Mouse (Mus musculus): ENCODE measurements around the gene Dgkb. TPM values are rescaled to one million over a fixed set of nuclear protein-coding genes. Genes with fewer than 3 reads are reported as not detected.

Dgkb gene
- polyA plus RNA-seq, 1 experiment from 2014 or later: 0.77 TPM

DNA sequence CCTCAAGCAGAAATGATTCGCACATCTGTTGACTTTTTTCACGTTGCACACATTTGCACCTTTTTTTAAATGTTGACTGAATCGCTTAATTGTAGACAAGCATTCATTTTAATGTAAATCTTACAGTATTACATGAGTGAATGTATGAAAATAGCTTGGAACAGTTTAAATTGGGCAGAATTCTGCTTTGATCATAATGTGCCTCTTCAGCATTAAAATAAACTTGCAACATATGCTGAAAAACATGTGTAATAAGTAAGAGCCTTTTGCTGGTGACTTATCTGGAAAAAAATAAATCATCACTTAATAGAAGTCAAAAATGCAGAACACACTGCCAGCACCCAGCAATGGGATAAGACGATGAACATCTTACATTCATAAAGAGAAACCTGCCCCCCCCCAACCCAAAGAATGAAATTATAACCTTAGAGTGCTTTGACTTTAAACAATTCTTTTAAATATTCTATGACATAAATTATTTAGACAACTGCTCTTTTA is 768.9 kb downstream of the Dgkb start:
- no peak overlapping the region for H3K9ac ChIP-seq (replicated peaks; ENCODE audit: low read length)
- H3K9me3 ChIP-seq (replicated peaks; ENCODE audit: control insufficient read depth, low read length): no peaks in the 10 kb centered on the region
- 86% methylated on average over 4 of the region's 4 CpGs for WGBS
- no peak overlapping the region for H3K4me3 ChIP-seq (ENCODE audit: low read depth, low read length)
- ATAC-seq (replicated peaks; ENCODE audit: insufficient number of reproducible peaks, low FRiP score, low TSS enrichment, low read depth): no peak
- H3K4me1 ChIP-seq (ENCODE audit: control insufficient read depth, insufficient read depth, low read length): no peaks in the 10 kb centered on the region
- H3K4me2 ChIP-seq (ENCODE audit: low read depth, low read length): no peak overlapping the region
- no peak overlapping the region for H3K27ac ChIP-seq (replicated peaks; ENCODE audit: low read depth, low read length)
- no peaks in the 10 kb centered on the region for H3K27me3 ChIP-seq (ENCODE audit: control insufficient read depth, insufficient read depth, low read length)
- no peaks in the 10 kb centered on the region for H3K36me3 ChIP-seq (replicated peaks; ENCODE audit: control insufficient read depth, insufficient read depth, low read depth, low read length)
- DNase-seq (ENCODE audit: low spot score): no peak

- no peak for ATAC-seq (replicated peaks; ENCODE audit: insufficient number of reproducible peaks, low FRiP score, low TSS enrichment, low read depth)
- Histone ChIP-seq H3K9ac (replicated peaks; ENCODE audit: low read length) (no peak overlapping the region), H3K27ac (replicated peaks; ENCODE audit: low read depth, low read length) (no peak overlapping the region), H3K36me3 (replicated peaks; ENCODE audit: control insufficient read depth, insufficient read depth, low read depth, low read length) (no peaks in the 10 kb centered on the region), H3K4me1 (ENCODE audit: control insufficient read depth, insufficient read depth, low read length) (no peaks in the 10 kb centered on the region), H3K9me3 (replicated peaks; ENCODE audit: control insufficient read depth, low read length) (no peaks in the 10 kb centered on the region), H3K27me3 (ENCODE audit: control insufficient read depth, insufficient read depth, low read length) (no peaks in the 10 kb centered on the region), H3K4me3 (ENCODE audit: low read depth, low read length) (no peak overlapping the region), H3K4me2 (ENCODE audit: low read depth, low read length) (no peak overlapping the region)
- no peak for DNase-seq (ENCODE audit: low spot score)
Observed at GRCm38 (mm10) chr12:38589951-38590350, 772.4 kb downstream of the Dgkb start.

- no peaks in the 10 kb centered on the region for H3K36me3 ChIP-seq (replicated peaks; ENCODE audit: control insufficient read depth, insufficient read depth, low read depth, low read length)
- no peaks in the 10 kb centered on the region for H3K9me3 ChIP-seq (replicated peaks; ENCODE audit: control insufficient read depth, low read length)
- H3K27me3 ChIP-seq (ENCODE audit: control insufficient read depth, insufficient read depth, low read length): no peaks in the 10 kb centered on the region
- 90% methylated on average over 2 of the region's 2 CpGs for WGBS
- DNase-seq (ENCODE audit: low spot score) (no peak), ATAC-seq (replicated peaks; ENCODE audit: insufficient number of reproducible peaks, low FRiP score, low TSS enrichment, low read depth) (no peak)
- H3K27ac ChIP-seq (replicated peaks; ENCODE audit: low read depth, low read length): no peak overlapping the region
- no peak overlapping the region for H3K9ac ChIP-seq (replicated peaks; ENCODE audit: low read length)
- no peak overlapping the region for H3K4me2 ChIP-seq (ENCODE audit: low read depth, low read length)
- no peak overlapping the region for H3K4me3 ChIP-seq (ENCODE audit: low read depth, low read length)
- no peaks in the 10 kb centered on the region for H3K4me1 ChIP-seq (ENCODE audit: control insufficient read depth, insufficient read depth, low read length)
Observed at GRCm38 (mm10) chr12:38593653-38594052, 776.1 kb downstream of the Dgkb start.

DNA sequence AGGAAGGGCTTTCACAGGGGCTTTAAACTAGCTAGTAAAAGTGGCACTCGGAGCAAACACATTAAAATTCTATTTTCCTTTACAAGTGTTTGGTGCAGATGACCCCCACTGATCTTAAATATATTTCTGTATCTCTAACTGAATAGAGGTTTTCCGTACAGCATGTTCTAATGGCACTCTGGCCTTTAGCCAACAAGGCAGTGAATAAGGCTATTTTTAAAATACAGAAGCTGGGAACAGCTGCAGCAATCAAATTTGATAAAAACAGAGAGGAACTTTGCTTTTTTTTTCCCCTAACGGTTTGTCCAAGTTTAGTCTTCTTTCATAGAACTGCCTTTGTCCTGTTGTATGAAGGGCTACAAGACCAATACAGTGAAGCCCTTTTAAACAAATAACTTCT is 776.5 kb downstream of the Dgkb start:
- 65% methylated on average over 3 of the region's 3 CpGs for WGBS
- no peak for DNase-seq (ENCODE audit: low spot score)
- no peak overlapping the region for H3K9ac ChIP-seq (replicated peaks; ENCODE audit: low read length)

GRCm38 (mm10) chr12:38596416-38597062 is 779.0 kb downstream of the Dgkb start:
- no peaks in the 10 kb centered on the region for H3K36me3 ChIP-seq (replicated peaks; ENCODE audit: control insufficient read depth, insufficient read depth, low read depth, low read length)
- no peak overlapping the region for H3K27ac ChIP-seq (replicated peaks; ENCODE audit: low read depth, low read length)
- H3K9ac ChIP-seq (replicated peaks; ENCODE audit: low read length): no peak overlapping the region
- no peaks in the 10 kb centered on the region for H3K9me3 ChIP-seq (replicated peaks; ENCODE audit: control insufficient read depth, low read length)
- no peak overlapping the region for H3K4me2 ChIP-seq (ENCODE audit: low read depth, low read length)
- H3K27me3 ChIP-seq (ENCODE audit: control insufficient read depth, insufficient read depth, low read length): no peaks in the 10 kb centered on the region
- WGBS: 47% methylated on average over 7 of the region's 7 CpGs
- peak; percentile 7 for DNase-seq (ENCODE audit: low spot score)
- H3K4me3 ChIP-seq (ENCODE audit: low read depth, low read length): no peak overlapping the region
- H3K4me1 ChIP-seq (ENCODE audit: control insufficient read depth, insufficient read depth, low read length): no peaks in the 10 kb centered on the region
- peak; percentile 76 for ATAC-seq (replicated peaks; ENCODE audit: insufficient number of reproducible peaks, low FRiP score, low TSS enrichment, low read depth)

More for the DNA sequence above, 776.5 kb downstream of the Dgkb start:
- H3K4me2 ChIP-seq (ENCODE audit: low read depth, low read length): no peak overlapping the region
- H3K36me3 ChIP-seq (replicated peaks; ENCODE audit: control insufficient read depth, insufficient read depth, low read depth, low read length): no peaks in the 10 kb centered on the region
- no peak overlapping the region for H3K27ac ChIP-seq (replicated peaks; ENCODE audit: low read depth, low read length)
- no peaks in the 10 kb centered on the region for H3K9me3 ChIP-seq (replicated peaks; ENCODE audit: control insufficient read depth, low read length)
- ATAC-seq (replicated peaks; ENCODE audit: insufficient number of reproducible peaks, low FRiP score, low TSS enrichment, low read depth): no peak
- no peak overlapping the region for H3K4me3 ChIP-seq (ENCODE audit: low read depth, low read length)
- no peaks in the 10 kb centered on the region for H3K4me1 ChIP-seq (ENCODE audit: control insufficient read depth, insufficient read depth, low read length)
- H3K27me3 ChIP-seq (ENCODE audit: control insufficient read depth, insufficient read depth, low read length): no peaks in the 10 kb centered on the region

- Histone ChIP-seq H3K4me3 (ENCODE audit: low read depth, low read length) (no peak overlapping the region), H3K4me1 (ENCODE audit: control insufficient read depth, insufficient read depth, low read length) (no peaks in the 10 kb centered on the region), H3K9ac (replicated peaks; ENCODE audit: low read length) (no peak overlapping the region), H3K27ac (replicated peaks; ENCODE audit: low read depth, low read length) (no peak overlapping the region), H3K27me3 (ENCODE audit: control insufficient read depth, insufficient read depth, low read length) (no peaks in the 10 kb centered on the region), H3K9me3 (replicated peaks; ENCODE audit: control insufficient read depth, low read length) (no peaks in the 10 kb centered on the region), H3K36me3 (replicated peaks; ENCODE audit: control insufficient read depth, insufficient read depth, low read depth, low read length) (no peaks in the 10 kb centered on the region), H3K4me2 (ENCODE audit: low read depth, low read length) (no peak overlapping the region)
- DNase-seq (ENCODE audit: low spot score) (no peak), ATAC-seq (replicated peaks; ENCODE audit: insufficient number of reproducible peaks, low FRiP score, low TSS enrichment, low read depth) (no peak)
- 47% methylated on average over 2 of the region's 2 CpGs for WGBS
Observed at GRCm38 (mm10) chr12:38598096-38598495, 780.6 kb downstream of the Dgkb start.

- Histone ChIP-seq H3K9ac (replicated peaks; ENCODE audit: low read length) (no peak overlapping the region), H3K4me1 (ENCODE audit: control insufficient read depth, insufficient read depth, low read length) (no peaks in the 10 kb centered on the region), H3K9me3 (replicated peaks; ENCODE audit: control insufficient read depth, low read length) (no peaks in the 10 kb centered on the region), H3K27ac (replicated peaks; ENCODE audit: low read depth, low read length) (no peak overlapping the region), H3K4me2 (ENCODE audit: low read depth, low read length) (no peak overlapping the region), H3K27me3 (ENCODE audit: control insufficient read depth, insufficient read depth, low read length) (no peaks in the 10 kb centered on the region), H3K36me3 (replicated peaks; ENCODE audit: control insufficient read depth, insufficient read depth, low read depth, low read length) (no peaks in the 10 kb centered on the region), H3K4me3 (ENCODE audit: low read depth, low read length) (no peak overlapping the region)
- DNase-seq (ENCODE audit: low spot score) (no peak), ATAC-seq (replicated peaks; ENCODE audit: insufficient number of reproducible peaks, low FRiP score, low TSS enrichment, low read depth) (no peak)
- WGBS: 93% methylated on average over 3 of the region's 3 CpGs
Observed at GRCm38 (mm10) chr12:38600165-38600845, 782.8 kb downstream of the Dgkb start.

DNA sequence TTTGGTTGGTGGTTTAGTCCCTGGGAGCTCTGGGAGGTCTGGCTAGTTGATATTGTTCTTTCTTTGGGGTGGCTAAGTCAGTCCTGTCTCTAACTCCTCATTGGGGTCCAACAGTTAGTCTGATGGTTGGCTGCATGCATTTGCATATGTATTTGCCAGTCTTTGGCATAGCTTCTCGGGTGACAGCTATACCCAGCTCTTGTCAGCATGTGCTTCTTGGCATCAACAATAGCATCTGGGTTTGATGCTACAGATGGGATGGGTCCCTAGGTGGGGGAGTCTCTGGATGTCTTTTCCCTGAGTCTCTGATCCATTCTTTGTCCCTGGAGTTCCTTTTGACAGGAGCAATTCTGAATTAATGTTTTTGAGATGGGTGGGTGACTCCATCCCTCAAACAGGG is 790.6 kb downstream of the Dgkb start:
- no peak overlapping the region for H3K4me3 ChIP-seq (ENCODE audit: low read depth, low read length)
- H3K4me1 ChIP-seq (ENCODE audit: control insufficient read depth, insufficient read depth, low read length): no peaks in the 10 kb centered on the region
- WGBS: 73% methylated on average over 1 of the region's 1 CpGs
- no peaks in the 10 kb centered on the region for H3K9me3 ChIP-seq (replicated peaks; ENCODE audit: control insufficient read depth, low read length)
- no peak overlapping the region for H3K4me2 ChIP-seq (ENCODE audit: low read depth, low read length)
- DNase-seq (ENCODE audit: low spot score) (no peak), ATAC-seq (replicated peaks; ENCODE audit: insufficient number of reproducible peaks, low FRiP score, low TSS enrichment, low read depth) (no peak)
- H3K27me3 ChIP-seq (ENCODE audit: control insufficient read depth, insufficient read depth, low read length): no peaks in the 10 kb centered on the region
- no peak overlapping the region for H3K9ac ChIP-seq (replicated peaks; ENCODE audit: low read length)
- no peaks in the 10 kb centered on the region for H3K36me3 ChIP-seq (replicated peaks; ENCODE audit: control insufficient read depth, insufficient read depth, low read depth, low read length)
- H3K27ac ChIP-seq (replicated peaks; ENCODE audit: low read depth, low read length): no peak overlapping the region
